Mouse (Mus musculus) heart, postnatal 0 days (tissue): Measurements from ENCODE around the gene Kmt5c. TPM values are rescaled to one million over a fixed set of nuclear protein-coding genes. Genes with fewer than 3 reads are reported as not detected.

Experiments
- ATAC-seq: fragments of 200-750 bp; cut with Nextera tagmentation; 2 replicates; pipeline ENCODE4 v1.8.0; 2017; ENCODE audit warnings: low read depth, moderate number of reproducible peaks, moderate library complexity; ENCODE audit not compliant: insufficient read depth
- DNase-seq: peaks from one replicate; pipeline ENCODE4 v3.0.0-alpha.2; 2016; ENCODE audit warnings: low spot score
- H3K27ac ChIP-seq: fragments of 300-500 bp; sonication (generic); 2 replicates; pipeline ENCODE4 v1.5.1; 2014; ENCODE audit warnings: low read depth, mild to moderate bottlenecking
- H3K27me3 ChIP-seq: fragments of 300-500 bp; sonication (generic); 2 replicates; pipeline ENCODE4 v1.6.1; 2014; ENCODE audit warnings: low read length, mixed read lengths; ENCODE audit not compliant: control insufficient read depth, insufficient read depth
- H3K36me3 ChIP-seq: fragments of 300-500 bp; sonication (generic); replicated peaks from 2 replicates; pipeline ENCODE4 v1.6.1; 2014; ENCODE audit warnings: low read length, mixed read lengths; ENCODE audit not compliant: control insufficient read depth, insufficient read depth
- H3K4me1 ChIP-seq: fragments of 300-500 bp; sonication (generic); 2 replicates; pipeline ENCODE4 v1.6.1; 2014; ENCODE audit warnings: antibody characterized with exemption; ENCODE audit not compliant: control insufficient read depth, insufficient read depth
- H3K4me2 ChIP-seq: fragments of 300-500 bp; sonication (generic); 2 replicates; pipeline ENCODE4 v1.6.1; 2014; ENCODE audit warnings: low read depth, mild to moderate bottlenecking, low read length, moderate library complexity
- H3K4me3 ChIP-seq: fragments of 300-500 bp; sonication (generic); 2 replicates; pipeline ENCODE4 v1.5.1; 2014; ENCODE audit warnings: low read depth, low read length
- H3K9ac ChIP-seq: fragments of 300-500 bp; sonication (generic); replicated peaks from 2 replicates; pipeline ENCODE4 v1.6.1; 2014; ENCODE audit warnings: low read depth, low read length, mixed read lengths
- H3K9me3 ChIP-seq: fragments of 300-500 bp; sonication (generic); replicated peaks from 2 replicates; pipeline ENCODE4 v1.6.1; 2016; ENCODE audit warnings: low read length; ENCODE audit not compliant: control insufficient read depth
- CTCF ChIP-seq: IDR thresholded peaks from 2 replicates; pipeline ENCODE4 v1.5.1; 2016; ENCODE audit warnings: antibody characterized with exemption, control low read depth, low read depth
- EP300 ChIP-seq: IDR thresholded peaks from 2 replicates; pipeline ENCODE4 v1.6.1; 2016; ENCODE audit warnings: antibody characterized with exemption, low read depth
- WGBS: fragments of 180-500 bp; shearing (Covaris S2); extraction: QIAGEN DNeasy Blood & Tissue Kit; methylation state at CpG from one replicate; pipeline ENCODE4 v1.1.7; 2014; 5-methylcytosine and 5-hydroxymethylcytosine counted together
- polyA plus RNA-seq: library from polyadenylated mRNA; unstranded; fragments of >200 nt; fragmentation: Nextera tagmentation; extraction: Ambion mirVana; gene quantifications from 2 replicates; pipeline ENCODE4 v1.2.1, GENCODE M21; 2015
- total RNA-seq: library from RNA; depleted of rRNA; stranded (reverse); fragments of >200 nt; gene quantifications from 2 replicates; pipeline ENCODE4 v1.2.3, GENCODE M21; 2014; ENCODE audit warnings: low replicate concordance; rRNA removed

Kmt5c gene
- total RNA-seq, result 59.1 and 62.9 TPM in 2 replicates
- polyA plus RNA-seq, result 38.3 and 42.9 TPM in 2 replicates

- under 1% methylated on average over 31 of the region's 44 CpGs for WGBS
- H3K27ac ChIP-seq, result peak within 1 kb of the TSS; percentile 92
- peaks cover 21% of the 10 kb centered on the region for H3K36me3 ChIP-seq
- H3K9ac ChIP-seq, result peak within 1 kb of the TSS; percentile 84
- no peaks in the 10 kb centered on the region for H3K9me3 ChIP-seq
- peak; percentile 46; the same call in 1 of the 2 replicates for TF ChIP-seq EP300
- peak; percentile 29 for TF ChIP-seq CTCF
- peak; percentile 95 for ATAC-seq
- H3K4me1 ChIP-seq, result peaks cover 19% of the 10 kb centered on the region
- H3K4me2 ChIP-seq, result peak within 1 kb of the TSS; percentile 96
- peak; percentile 100 for DNase-seq
- peak within 1 kb of the TSS; percentile 87 for H3K4me3 ChIP-seq
- no peaks in the 10 kb centered on the region for H3K27me3 ChIP-seq
Observed at GRCm38 (mm10) chr7:4739544-4740275, at the start of gene Kmt5c. Gene Kmt5c (plus strand): TSS chr7:4740115.

- H3K4me2 ChIP-seq, result peak within 1 kb of the TSS; percentile 100
Observed at GRCm38 (mm10) chr7:4690387-4690786, 49.5 kb upstream of the Kmt5c start, which contains the start of gene Brsk1. Gene Brsk1 (plus strand): TSS chr7:4690604.

GRCm38 (mm10) chr7:4690951-4691653 lies 48.8 kb upstream of the Kmt5c start:
- Histone ChIP-seq H3K27me3 (no peaks in the 10 kb centered on the region), H3K4me1 (no peaks in the 10 kb centered on the region), H3K9me3 (no peaks in the 10 kb centered on the region), H3K36me3 (no peaks in the 10 kb centered on the region; the same call in 1 of the 2 replicates), H3K4me3 (peak overlapping the region; percentile 74), H3K9ac (peak overlapping the region; percentile 93), H3K4me2 (peak overlapping the region; percentile 100), H3K27ac (peak overlapping the region; percentile 71)
- DNase-seq, result no peak
- WGBS, result 17% methylated on average over 23 of the region's 35 CpGs
- peak; percentile 18; the same call in 1 of the 2 replicates for ATAC-seq
- TF ChIP-seq CTCF, result no peak
- TF ChIP-seq EP300, result no peak

More at GRCm38 (mm10) chr7:4690387-4690786, 49.5 kb upstream of the Kmt5c start, which contains the start of gene Brsk1:
- DNase-seq, result peak; percentile 16
- Histone ChIP-seq H3K27ac (peak within 1 kb of the TSS; percentile 71), H3K9ac (peak within 1 kb of the TSS; percentile 93), H3K27me3 (no peaks in the 10 kb centered on the region), H3K4me3 (peak within 1 kb of the TSS; percentile 74), H3K4me1 (no peaks in the 10 kb centered on the region), H3K9me3 (no peaks in the 10 kb centered on the region), H3K36me3 (no peaks in the 10 kb centered on the region; the same call in 1 of the 2 replicates)
- 2% methylated on average over 6 of the region's 18 CpGs for WGBS
- peak; percentile 70 for ATAC-seq
- TF ChIP-seq EP300 (no peak), CTCF (no peak)

DNA sequence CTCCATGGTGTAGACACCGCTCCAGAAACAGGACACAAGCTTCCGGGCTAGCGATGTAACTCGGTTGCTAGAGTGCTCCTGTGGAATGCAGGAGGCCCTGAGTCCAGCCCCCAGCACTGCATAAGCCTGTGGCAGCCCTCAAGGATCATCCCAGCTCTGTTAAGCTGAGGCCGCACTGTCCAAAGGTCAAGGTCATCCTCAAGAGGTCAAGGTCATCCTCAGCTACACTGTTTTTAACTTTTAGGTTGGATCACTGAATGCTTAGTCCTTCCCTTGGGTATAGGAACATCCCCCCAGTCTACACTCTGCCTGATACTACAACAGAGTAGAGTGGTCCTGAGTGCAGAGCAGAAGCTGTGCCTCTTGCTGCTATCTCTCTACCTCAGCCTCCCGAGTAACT lies 46.9 kb upstream of the Kmt5c start:
- Histone ChIP-seq H3K27ac (no peak overlapping the region), H3K9ac (no peak overlapping the region), H3K36me3 (peaks cover 4% of the 10 kb centered on the region; the same call in 1 of the 2 replicates), H3K27me3 (no peaks in the 10 kb centered on the region), H3K4me1 (no peaks in the 10 kb centered on the region), H3K4me2 (no peak overlapping the region), H3K9me3 (no peaks in the 10 kb centered on the region), H3K4me3 (no peak overlapping the region)
- TF ChIP-seq EP300 (no peak), CTCF (no peak)
- DNase-seq, result no peak
- no peak for ATAC-seq
- WGBS, result 74% methylated on average over 6 of the region's 6 CpGs

GRCm38 (mm10) chr7:4702334-4702733 lies 37.6 kb upstream of the Kmt5c start:
- TF ChIP-seq EP300 (no peak), CTCF (no peak)
- H3K9ac ChIP-seq, result no peak overlapping the region
- no peaks in the 10 kb centered on the region for H3K9me3 ChIP-seq
- no peak overlapping the region for H3K4me2 ChIP-seq
- no peak overlapping the region for H3K27ac ChIP-seq
- no peaks in the 10 kb centered on the region for H3K27me3 ChIP-seq
- no peaks in the 10 kb centered on the region for H3K4me1 ChIP-seq
- 71% methylated on average over 8 of the region's 8 CpGs for WGBS
- ATAC-seq (no peak), DNase-seq (no peak)
- 0 out of 2 replicates have a peak, but pooled peaks cover 4% of the 10 kb centered on the region for H3K36me3 ChIP-seq
- no peak overlapping the region for H3K4me3 ChIP-seq
